Mouse (Mus musculus): ENCODE measurements at regions not wholly inside any gene's neighbourhood (a gene's known extent, or its start where the extent isn't known, plus 50 kb on each side); places are given as distances from the start of the nearest gene placed in this dataset.
A peak's percentile ranks its signal among the peaks of the same experiment; 100 is the strongest.

DNA sequence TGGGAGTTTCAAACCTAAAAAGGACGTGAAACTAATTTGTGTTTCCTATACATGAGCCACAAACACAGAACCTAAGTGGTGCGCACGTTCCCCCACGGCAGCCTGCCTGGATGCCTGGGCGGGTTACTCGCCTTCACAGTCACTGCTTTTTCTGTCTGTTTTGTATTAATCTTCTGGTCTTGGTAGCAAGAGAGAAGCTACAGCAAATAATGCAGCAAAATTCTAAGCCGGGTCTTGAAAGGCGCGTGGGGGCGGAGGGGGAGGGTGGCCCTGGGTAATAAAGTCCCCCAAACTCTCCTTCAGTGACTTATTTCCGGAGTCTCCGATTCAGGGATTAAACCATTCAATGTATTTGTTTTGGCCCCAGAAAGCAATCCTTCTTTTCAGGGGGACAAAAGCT is 300.0 kb upstream of the Tbx3 start:
- H3K4me3 ChIP-seq = no peak overlapping the region
- no peak overlapping the region for H3ac ChIP-seq (ENCODE audit: control insufficient read depth, insufficient read length)
- no peak overlapping the region for H3K4me2 ChIP-seq (ENCODE audit: low read depth)
- H3K36me3 ChIP-seq (ENCODE audit: control insufficient read depth, insufficient read depth) = no peaks in the 10 kb centered on the region
- TF ChIP-seq MAX (IDR thresholded peaks at IDR 0.05; ENCODE audit: low read depth) = no peak
- TF ChIP-seq USF1 (IDR thresholded peaks at IDR 0.05; ENCODE audit: low read depth) = no peak
- TF ChIP-seq SRF (IDR thresholded peaks at IDR 0.05; ENCODE audit: control insufficient read depth, insufficient read length, low read depth) = no peak
- TF ChIP-seq E2F4 (IDR thresholded peaks at IDR 0.05; ENCODE audit: insufficient read depth) = no peak
- TF ChIP-seq TCF3 (IDR thresholded peaks at IDR 0.05; ENCODE audit: insufficient read length, low read depth) = no peak
- no peak for TF ChIP-seq MYOD1 (IDR thresholded peaks at IDR 0.05; ENCODE audit: control insufficient read depth in 1 of 3, insufficient read length in 2 of 3, low read depth in 2 of 3)
- TF ChIP-seq CEBPB (IDR thresholded peaks at IDR 0.05; ENCODE audit: insufficient read depth, poor library complexity, severe bottlenecking) = no peak
- TF ChIP-seq REST (IDR thresholded peaks at IDR 0.05; ENCODE audit: insufficient read depth, insufficient read length) = no peak
- TF ChIP-seq MYOG (IDR thresholded peaks at IDR 0.05; ENCODE audit: control insufficient read depth in 1 of 3, insufficient read depth in 1 of 3, insufficient read length in 2 of 3, low read depth in 2 of 3) = no peak
- no peak for TF ChIP-seq POLR2AphosphoS2 (IDR thresholded peaks at IDR 0.05; ENCODE audit: insufficient read length, low read depth)
- TF ChIP-seq POLR2A (IDR thresholded peaks at IDR 0.05; ENCODE audit: insufficient read length, low read depth) = no peak
- no peak for TF ChIP-seq TCF12 (IDR thresholded peaks at IDR 0.05; ENCODE audit: insufficient read depth, poor library complexity, severe bottlenecking)
- no peaks in the 10 kb centered on the region for H3K79me2 ChIP-seq (ENCODE audit: control insufficient read depth, insufficient read depth)
- no peaks in the 10 kb centered on the region for H3K27me3 ChIP-seq (ENCODE audit: control insufficient read depth, insufficient read depth, insufficient read length)

DNA sequence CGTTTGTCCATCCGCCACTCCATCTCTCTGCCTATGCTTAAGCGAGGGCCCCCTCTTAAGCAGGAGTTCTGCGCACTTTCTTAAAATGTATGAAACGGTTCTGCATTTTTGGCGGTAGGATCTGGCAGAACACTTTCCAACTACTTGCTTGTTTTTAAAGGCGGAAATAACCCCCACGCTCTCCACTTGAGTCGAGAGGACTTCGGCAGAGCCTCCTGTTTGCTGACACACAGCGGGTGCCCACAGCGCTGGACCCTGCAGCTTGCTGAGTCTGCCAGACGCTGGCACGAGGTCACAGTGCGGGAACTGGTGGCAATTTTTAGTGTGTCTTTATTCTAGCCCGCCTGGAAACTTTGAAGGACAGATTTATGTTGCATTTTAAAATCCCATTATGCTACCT is 299.5 kb upstream of the Tbx3 start:
- Histone ChIP-seq H3ac (ENCODE audit: control insufficient read depth, insufficient read length) (no peak overlapping the region), H3K27me3 (ENCODE audit: control insufficient read depth, insufficient read depth, insufficient read length) (no peaks in the 10 kb centered on the region), H3K4me2 (ENCODE audit: low read depth) (no peak overlapping the region), H3K79me2 (ENCODE audit: control insufficient read depth, insufficient read depth) (no peaks in the 10 kb centered on the region), H3K4me3 (no peak overlapping the region), H3K36me3 (ENCODE audit: control insufficient read depth, insufficient read depth) (no peaks in the 10 kb centered on the region)
- TF ChIP-seq MYOD1 (IDR thresholded peaks at IDR 0.05; ENCODE audit: control insufficient read depth in 1 of 3, insufficient read length in 2 of 3, low read depth in 2 of 3) (no peak), TCF3 (IDR thresholded peaks at IDR 0.05; ENCODE audit: insufficient read length, low read depth) (no peak), REST (IDR thresholded peaks at IDR 0.05; ENCODE audit: insufficient read depth, insufficient read length) (no peak), TCF12 (IDR thresholded peaks at IDR 0.05; ENCODE audit: insufficient read depth, poor library complexity, severe bottlenecking) (no peak)

DNA sequence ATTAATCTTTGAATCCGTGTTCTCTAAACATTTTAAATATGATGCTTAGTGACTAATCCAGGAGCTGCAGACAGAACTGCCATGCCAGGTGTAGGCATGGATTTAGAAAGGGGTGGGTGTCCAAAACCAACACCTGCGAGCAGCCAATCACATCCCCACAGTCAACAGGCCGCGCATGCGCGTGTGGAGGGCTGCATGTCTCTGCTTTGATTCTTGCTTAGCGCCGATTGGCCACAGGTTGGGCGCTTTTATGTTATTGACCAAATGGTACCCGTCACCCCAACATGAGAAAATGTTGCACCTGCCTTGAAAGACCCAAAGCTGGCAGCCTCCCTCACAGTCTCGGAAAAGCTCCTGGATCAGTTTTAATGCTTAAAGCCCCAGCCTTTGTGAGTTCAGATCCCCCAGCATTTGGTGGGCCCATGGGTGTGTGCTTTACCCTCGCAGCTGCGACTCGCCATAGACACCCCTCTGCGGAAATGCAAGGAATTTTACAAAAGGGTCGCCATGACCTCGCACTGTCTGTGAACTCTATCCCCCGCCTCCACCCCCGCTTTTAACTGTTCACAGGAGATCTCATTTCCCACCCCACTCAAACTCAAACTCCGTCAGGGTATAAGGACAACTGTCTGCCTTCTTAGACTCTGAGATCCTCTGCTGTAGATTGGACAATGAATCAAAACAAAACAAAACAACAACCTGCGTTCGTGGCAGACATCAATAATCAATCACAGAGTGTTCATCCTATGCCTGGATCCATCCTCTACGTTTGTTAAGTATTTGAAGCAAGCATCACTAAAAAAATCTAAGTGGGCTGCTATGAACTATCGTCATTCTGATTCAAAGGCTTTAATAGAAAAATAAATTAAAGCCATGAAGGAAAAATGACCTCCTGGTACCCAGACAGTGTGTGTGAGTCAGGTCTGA is 296.4 kb upstream of the Tbx3 start:
- no peak for TF ChIP-seq REST (IDR thresholded peaks at IDR 0.05; ENCODE audit: insufficient read depth, insufficient read length)
- TF ChIP-seq E2F4 (IDR thresholded peaks at IDR 0.05; ENCODE audit: insufficient read depth) = no peak
- TF ChIP-seq SRF (IDR thresholded peaks at IDR 0.05; ENCODE audit: control insufficient read depth, insufficient read length, low read depth) = no peak
- TF ChIP-seq MAX (IDR thresholded peaks at IDR 0.05; ENCODE audit: low read depth) = no peak
- no peak for TF ChIP-seq POLR2AphosphoS2 (IDR thresholded peaks at IDR 0.05; ENCODE audit: insufficient read length, low read depth)
- no peak for TF ChIP-seq POLR2A (IDR thresholded peaks at IDR 0.05; ENCODE audit: insufficient read length, low read depth)
- TF ChIP-seq CEBPB (IDR thresholded peaks at IDR 0.05; ENCODE audit: insufficient read depth, poor library complexity, severe bottlenecking) = no peak
- TF ChIP-seq USF1 (IDR thresholded peaks at IDR 0.05; ENCODE audit: low read depth) = no peak
- no peak for TF ChIP-seq TCF3 (IDR thresholded peaks at IDR 0.05; ENCODE audit: insufficient read length, low read depth)
- no peak for TF ChIP-seq TCF12 (IDR thresholded peaks at IDR 0.05; ENCODE audit: insufficient read depth, poor library complexity, severe bottlenecking)
- no peak for TF ChIP-seq MYOD1 (IDR thresholded peaks at IDR 0.05; ENCODE audit: control insufficient read depth in 1 of 3, insufficient read length in 2 of 3, low read depth in 2 of 3)
- Histone ChIP-seq H3K4me2 (ENCODE audit: low read depth) (no peak overlapping the region), H3K79me2 (ENCODE audit: control insufficient read depth, insufficient read depth) (no peaks in the 10 kb centered on the region), H3K27me3 (ENCODE audit: control insufficient read depth, insufficient read depth, insufficient read length) (no peaks in the 10 kb centered on the region), H3K4me3 (no peak overlapping the region), H3K36me3 (ENCODE audit: control insufficient read depth, insufficient read depth) (no peaks in the 10 kb centered on the region), H3ac (ENCODE audit: control insufficient read depth, insufficient read length) (no peak overlapping the region)

DNA sequence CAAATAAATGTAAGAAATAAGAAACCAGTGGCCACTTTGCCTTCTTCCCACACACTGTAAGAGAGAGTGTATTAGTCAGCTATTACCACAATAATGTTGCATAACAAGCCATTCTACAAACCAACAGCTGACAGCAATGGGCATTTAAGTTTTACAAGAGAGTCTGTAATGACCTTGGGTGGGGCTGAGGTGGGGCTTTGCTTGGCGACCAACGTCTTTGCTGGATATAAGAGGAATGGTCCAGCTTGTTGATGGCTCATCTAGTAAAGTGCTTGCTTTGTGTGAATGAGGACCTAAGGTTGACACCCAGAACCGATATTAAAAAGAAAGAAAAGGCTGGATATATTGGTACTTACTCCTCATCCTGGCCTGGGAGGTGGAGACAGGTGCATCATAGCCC is 295.6 kb upstream of the Tbx3 start:
- TF ChIP-seq CEBPB (IDR thresholded peaks at IDR 0.05; ENCODE audit: insufficient read depth, poor library complexity, severe bottlenecking) = 0 out of 2 replicates have a peak, but pooled peaks have one; percentile 34
- no peak for TF ChIP-seq MYOG (IDR thresholded peaks at IDR 0.05; ENCODE audit: control insufficient read depth in 1 of 3, insufficient read depth in 1 of 3, insufficient read length in 2 of 3, low read depth in 2 of 3)
- Histone ChIP-seq H3ac (ENCODE audit: control insufficient read depth, insufficient read length) (no peak overlapping the region), H3K4me3 (no peak overlapping the region), H3K27me3 (ENCODE audit: control insufficient read depth, insufficient read depth, insufficient read length) (no peaks in the 10 kb centered on the region), H3K4me2 (ENCODE audit: low read depth) (no peak overlapping the region), H3K79me2 (ENCODE audit: control insufficient read depth, insufficient read depth) (no peaks in the 10 kb centered on the region), H3K36me3 (ENCODE audit: control insufficient read depth, insufficient read depth) (no peaks in the 10 kb centered on the region)

DNA sequence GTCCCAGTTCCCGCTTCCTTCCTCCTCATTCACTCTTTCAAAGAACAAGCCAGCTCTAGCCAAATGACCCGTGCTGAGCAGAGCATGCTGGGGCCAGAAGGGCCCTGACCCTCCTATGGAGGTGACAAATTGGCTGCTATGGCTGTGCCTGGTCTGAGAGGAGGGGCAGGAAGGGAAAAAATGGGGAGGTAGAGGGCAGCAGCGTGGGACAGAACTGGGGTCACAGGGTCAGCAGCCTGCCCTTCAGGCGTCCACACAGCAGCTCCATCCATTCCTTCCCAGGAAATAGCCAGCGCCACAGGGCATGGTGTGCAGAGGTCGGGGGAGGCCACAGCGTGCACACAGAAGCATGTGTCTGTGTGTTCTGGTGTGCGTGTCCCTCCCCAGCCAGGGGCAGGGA is 292.2 kb upstream of the Tbx3 start:
- Histone ChIP-seq H3K4me2 (ENCODE audit: low read depth) (no peak overlapping the region), H3K4me3 (no peak overlapping the region), H3K79me2 (ENCODE audit: control insufficient read depth, insufficient read depth) (no peaks in the 10 kb centered on the region), H3K27me3 (ENCODE audit: control insufficient read depth, insufficient read depth, insufficient read length) (no peaks in the 10 kb centered on the region), H3ac (ENCODE audit: control insufficient read depth, insufficient read length) (no peak overlapping the region), H3K36me3 (ENCODE audit: control insufficient read depth, insufficient read depth) (no peaks in the 10 kb centered on the region)
- TF ChIP-seq CEBPB (IDR thresholded peaks at IDR 0.05; ENCODE audit: insufficient read depth, poor library complexity, severe bottlenecking) (no peak), POLR2A (IDR thresholded peaks at IDR 0.05; ENCODE audit: insufficient read length, low read depth) (no peak), E2F4 (IDR thresholded peaks at IDR 0.05; ENCODE audit: insufficient read depth) (no peak), REST (IDR thresholded peaks at IDR 0.05; ENCODE audit: insufficient read depth, insufficient read length) (no peak), MYOD1 (IDR thresholded peaks at IDR 0.05; ENCODE audit: control insufficient read depth in 1 of 3, insufficient read length in 2 of 3, low read depth in 2 of 3) (no peak)
